Mouse (Mus musculus) thymus, postnatal 36 days (tissue): Measurements from ENCODE around the gene Ndufa7.
"Not testable (repeated sequence)": the region's sequence is repeated elsewhere in the genome, so short reads cannot be mapped to it uniquely, and the experiment has no call there.

ENCODE experiments used
- DNase-seq, 2 experiments: peaks; one replicate each; pipeline ENCODE4 v3.0.0; 2022; ENCODE audit warnings: mixed read lengths in 2 of 2

Ndufa7 gene

GRCm38 (mm10) chr17:33884320-33884719 lies 59.9 kb downstream of the Ndufa7 start:
- DNase-seq = not testable (repeated sequence)

GRCm38 (mm10) chr17:33887802-33888201 lies 63.4 kb downstream of the Ndufa7 start:
- DNase-seq = not testable (repeated sequence)
